Mouse (Mus musculus): ENCODE data around the gene Carnmt1.

Gene Carnmt1

DNA sequence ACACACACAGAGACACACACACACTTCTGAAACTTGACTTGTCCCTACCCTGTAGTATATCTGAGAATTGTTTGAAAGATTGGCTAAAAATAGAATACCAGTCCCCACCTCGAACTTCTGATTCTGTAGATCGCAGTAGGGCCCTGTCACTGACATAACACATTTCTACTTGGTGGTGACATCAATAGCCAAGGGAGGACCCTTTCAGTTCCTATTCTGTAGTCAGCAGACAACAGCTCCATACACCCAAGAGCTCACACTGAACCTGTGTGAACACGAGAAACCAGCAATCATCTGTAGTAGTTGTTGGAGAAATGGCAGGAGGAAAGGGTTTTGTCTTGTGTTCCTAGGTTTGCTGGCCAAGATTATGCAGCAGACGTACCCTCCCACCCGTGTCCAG is 15.6 kb upstream of the Carnmt1 start:
- DNase-seq: no peak

DNA sequence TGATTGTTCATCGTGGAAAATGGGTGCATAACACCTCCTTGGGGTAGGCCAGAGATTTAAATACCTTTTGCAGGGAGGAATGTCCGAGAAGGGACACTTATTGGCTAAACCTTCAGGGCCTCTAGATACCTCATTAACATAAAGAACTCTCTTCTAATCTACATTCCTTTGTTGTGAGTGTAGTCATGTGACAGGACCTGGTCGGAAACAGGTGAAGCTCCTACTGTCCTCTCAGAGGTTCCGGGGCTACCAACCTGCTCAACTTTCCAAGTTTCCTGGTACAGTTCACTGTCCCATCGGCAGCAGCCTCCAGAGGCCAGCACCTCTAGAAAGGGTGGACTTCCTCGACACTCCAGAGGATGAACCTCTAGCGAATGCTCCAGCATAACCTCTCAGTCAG is 14.6 kb upstream of the Carnmt1 start:
- no peak for DNase-seq

DNA sequence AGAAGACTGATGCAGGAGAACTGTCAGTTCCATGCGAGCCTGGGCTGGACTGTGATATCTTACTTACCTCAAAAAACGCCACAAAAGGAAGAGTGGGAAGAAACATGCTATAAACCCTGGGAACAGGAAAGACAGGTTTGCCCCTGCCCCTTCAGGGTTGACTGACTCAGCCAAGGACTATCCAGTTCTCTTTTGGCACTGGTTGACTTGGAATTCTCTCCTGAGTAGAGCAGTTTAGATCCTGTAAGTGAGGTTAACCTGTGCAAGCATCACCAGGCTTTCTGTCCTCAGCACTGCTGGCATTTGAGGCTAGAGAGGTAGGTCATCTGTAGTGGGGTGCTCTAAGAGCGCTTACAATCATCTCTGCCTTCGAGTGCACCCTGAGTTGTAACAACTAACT is 12.1 kb upstream of the Carnmt1 start:
- no peak for DNase-seq

DNA sequence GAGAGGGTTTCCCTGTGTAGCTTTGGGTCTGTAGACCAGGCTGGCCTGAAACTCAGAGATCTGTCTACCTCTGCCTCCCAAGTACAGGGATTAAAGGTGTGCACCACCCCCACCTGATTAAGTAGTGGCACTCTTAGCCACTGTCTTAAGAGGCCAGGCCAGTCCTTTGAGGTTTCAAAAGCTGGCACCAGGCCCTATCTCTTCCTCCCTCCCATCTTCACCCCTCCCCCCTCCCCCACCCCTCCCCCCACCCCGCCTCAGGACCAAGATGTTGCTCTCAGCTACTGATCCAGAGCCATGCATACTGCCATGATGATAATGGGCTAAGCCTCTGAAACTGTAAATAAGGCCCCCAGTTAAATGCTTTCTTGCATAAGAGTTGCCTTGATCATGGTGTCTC is 11.2 kb upstream of the Carnmt1 start:
- no peak for DNase-seq

DNA sequence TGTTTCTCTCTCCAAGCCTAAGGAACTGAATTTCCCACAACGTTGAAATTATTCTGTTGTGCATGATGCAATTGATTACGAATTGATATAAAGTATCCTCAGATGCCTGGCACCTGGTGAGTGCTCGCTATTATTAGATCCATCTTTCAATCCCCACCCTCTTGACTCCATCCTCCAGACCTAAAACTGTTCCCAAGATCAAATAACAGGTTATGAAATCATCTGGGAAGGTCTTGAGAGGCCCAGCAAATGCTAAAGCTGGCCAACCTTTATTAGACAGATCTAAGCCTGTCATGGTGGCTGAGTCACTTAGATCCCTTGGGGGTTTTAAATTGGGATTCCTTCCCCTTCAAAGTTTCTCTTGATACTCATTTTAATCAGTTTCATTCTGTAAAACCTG is 10.1 kb upstream of the Carnmt1 start:
- DNase-seq: no peak

DNA sequence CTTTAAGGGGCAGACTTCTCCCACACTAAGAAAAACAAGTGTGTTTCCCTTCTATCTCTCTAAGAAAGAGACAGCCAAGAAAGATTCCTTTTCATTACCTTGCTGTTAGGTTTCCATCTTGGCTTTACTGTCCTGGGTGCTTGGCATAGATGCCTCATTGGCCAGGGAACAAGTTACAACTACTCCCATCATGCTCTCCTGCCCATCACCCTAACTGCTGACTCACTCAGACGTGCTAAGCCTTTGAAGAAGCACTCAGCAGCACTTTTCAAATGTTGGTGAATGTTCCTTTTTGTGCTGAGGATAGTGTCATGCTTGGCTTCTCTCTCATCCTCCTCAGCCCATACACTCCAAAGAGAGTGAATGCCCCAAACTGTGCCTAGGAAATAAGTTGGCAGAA is 8.9 kb upstream of the Carnmt1 start:
- no peak for DNase-seq

DNA sequence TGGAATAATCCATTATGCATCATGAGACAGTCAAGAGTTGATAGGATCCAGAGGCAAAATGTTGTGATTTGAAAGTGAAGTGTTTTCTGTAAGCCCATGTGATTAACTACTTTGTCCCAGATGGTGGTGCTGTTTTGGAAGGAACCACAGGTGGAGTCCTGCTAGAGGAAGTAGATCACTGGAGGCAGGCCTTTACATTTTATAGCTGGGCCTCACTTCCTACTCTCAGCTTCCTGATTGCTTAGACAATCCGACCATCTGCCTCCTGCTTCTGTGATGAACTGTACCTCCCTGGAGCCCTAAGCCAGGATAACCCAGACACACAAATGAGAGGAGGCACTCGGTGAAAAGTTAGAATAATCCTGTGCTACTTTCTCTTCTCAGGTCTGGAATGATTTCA is 6.7 kb upstream of the Carnmt1 start:
- DNase-seq: no peak

DNA sequence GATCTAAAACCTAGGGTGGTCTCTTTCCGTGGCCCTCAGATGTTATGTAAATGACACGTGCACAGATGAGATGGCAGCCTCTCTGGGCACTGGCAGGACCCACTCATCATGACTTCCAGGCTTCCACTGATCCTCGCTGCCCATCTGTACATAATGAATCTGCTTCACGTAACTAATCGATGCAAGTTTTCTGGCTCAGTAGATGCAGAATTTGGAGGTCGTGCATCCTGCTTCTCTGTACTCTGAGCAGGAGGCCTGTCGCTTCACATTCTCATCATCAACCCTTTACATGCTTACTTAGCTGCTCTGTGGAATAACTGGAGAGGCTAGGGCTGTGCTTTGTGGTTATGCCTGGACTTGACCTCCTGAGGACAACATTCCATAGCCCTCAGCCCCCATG is 3.6 kb upstream of the Carnmt1 start:
- DNase-seq: no peak

DNA sequence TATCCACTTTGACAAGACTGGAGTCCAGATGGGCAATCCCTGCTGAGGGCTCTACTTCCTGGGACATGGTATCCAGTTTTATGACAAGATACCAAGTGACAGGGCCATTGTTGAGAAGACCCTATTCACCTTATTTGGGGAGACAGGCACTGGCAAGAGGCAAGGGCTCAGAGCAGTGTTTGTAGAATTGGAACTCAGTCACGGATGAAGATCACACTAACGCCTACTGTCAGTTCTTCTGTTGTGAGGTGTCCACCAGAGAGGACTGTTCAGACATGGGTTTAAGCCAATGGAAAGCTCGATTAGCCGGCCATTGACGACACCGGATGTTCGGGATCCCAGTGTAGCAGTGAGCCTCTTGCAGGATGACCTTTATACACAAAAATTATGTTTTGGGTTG is 1.0 kb upstream of the Carnmt1 start:
- no peak for DNase-seq

DNA sequence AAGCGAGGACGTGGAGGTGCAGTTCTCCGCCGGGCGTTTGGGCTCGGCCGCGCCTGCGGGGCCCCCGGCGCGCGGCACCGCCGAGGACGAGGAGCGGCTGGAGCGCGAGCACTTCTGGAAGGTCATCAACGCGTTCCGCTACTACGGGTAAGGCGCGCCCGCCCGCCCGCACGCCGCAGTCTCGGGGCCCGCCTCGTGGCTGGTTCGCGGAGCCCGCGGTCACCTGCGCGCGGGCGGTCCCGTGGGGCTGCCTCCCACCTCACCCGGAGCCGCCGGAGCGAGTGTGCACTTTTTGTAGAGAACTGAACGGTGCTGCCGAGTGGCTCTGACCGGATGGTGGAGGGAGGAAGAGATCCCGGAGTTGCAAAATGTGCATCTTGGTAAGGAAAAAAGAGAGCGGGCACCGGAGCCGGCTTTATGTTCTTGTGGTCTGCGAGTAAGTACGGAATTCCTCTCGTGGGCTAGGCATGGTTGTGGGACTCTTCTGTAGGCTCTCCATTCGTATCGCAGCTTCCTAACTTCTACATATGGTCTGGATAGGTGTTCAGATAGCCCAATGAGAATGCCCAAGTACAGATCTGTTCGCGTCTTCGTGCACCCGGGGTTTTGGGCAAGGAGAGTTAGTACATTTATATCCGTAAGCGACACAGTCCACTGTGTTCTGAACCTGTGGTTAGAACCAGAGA is 635 bp downstream of the Carnmt1 start:
- DNase-seq: peak; percentile 63

DNA sequence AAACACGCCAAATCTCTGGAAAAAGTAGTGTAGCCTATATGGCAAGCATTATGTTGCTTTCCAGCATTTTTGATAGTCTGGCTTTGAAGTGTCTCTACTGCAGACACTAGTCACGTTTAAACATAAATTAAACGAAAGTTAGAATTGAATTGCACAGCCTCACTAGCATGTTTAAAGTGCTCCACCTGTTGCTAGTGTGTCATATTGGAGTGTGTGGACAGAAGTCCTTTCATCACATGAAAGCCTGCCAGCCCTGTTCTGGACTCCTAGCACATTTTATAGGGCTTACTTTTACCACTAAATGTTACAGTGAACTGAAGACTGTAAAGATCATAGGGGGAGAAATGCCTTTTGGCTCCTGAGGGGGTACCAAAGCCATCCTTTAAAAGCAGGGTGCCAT is 1.9 kb downstream of the Carnmt1 start:
- DNase-seq: no peak

DNA sequence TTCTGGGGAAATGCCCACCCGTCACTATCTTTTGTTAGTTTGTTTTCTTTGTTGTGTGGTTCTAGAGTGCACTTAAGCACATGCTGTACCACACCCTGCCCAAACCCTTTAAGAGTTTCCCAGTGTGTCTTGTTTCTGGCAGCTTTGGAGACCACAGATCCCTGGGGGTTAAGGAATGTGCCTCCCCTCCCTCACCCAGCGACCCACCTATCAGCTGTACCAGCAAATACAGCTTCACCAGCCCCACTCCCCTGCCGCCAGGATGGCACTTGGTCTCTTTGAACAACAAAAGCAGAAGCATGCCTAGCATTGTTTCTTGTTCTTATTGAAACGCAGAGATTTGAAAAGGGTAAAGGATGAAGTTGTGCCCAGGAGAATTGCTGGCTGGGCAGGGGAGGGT is 2.6 kb downstream of the Carnmt1 start:
- DNase-seq: no peak

DNA sequence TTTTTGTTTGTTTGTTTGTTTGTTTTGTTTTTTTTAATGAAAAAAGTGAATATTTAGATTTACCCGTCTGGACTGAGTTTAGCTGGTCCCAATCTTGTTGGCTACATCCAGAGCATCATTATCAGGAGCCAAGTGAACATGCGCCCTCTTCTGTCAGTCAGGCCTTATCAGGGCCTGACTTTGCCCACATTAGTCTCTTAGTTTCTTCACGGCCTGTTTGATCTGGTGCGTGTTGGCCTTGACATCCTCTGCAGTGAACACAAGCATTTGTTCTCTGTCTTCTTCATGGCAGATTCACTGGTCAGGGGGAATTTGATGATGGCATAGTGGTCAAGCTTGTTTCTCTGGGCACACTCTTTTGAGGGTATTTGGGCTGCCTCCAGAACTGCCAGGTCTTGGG is 11.6 kb downstream of the Carnmt1 start:
- DNase-seq: no peak

DNA sequence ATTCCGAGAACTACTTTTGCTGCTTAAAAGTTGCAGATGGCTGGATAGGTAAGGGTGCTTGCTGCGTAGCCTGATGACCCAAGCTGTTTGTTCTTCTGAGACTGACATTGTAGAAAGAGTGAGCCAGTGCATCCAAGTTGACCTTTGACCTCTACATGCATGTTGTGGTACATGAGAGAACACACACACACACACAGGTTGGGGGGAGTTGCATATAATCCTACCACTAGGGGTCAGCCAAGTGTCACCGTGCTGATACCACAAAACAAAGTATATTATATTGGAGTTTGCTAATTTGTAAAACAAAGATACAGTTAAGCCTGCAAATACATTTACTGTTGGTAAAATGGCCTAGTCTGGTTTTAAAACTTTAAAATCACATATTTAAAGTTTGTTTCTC is 17.0 kb downstream of the Carnmt1 start:
- DNase-seq: peak; percentile 29

DNA sequence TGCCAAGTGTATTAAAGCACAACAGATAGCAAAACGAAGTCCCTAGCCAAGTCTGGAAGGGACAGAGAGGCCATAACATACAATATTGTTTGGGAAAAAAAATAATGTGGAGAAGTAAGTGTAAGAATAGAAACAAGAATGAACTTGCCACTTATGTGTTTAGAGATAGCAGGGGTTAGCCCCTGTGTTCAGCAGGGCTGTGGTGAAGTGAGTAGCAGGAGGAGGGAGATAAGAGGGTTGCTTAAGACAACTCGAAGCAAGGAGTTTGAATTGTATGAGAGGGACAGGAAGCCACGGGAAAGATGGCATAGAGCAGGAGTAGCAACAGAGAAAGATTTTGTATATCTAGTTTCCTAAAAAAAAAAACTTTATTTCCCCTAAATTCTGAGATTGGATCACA is 21.6 kb downstream of the Carnmt1 start:
- no peak for DNase-seq

DNA sequence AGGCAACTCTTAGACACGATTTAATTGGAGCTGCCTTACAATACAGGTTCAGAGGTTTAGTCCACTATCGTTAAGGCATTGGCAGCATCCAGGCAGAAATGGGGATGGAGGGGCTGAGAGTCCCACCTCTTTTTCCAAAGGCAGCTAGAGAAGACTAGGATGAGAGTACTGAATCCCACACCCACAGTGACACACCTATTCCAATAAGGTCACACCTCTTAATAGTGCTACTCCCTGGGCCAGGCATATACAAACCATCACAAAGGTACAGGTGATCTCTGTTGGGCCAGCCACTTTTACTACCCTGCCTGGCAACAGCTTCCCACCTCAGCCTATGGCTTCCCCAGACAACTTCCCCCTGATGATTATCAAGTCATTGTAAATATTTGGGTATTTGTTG is 22.2 kb downstream of the Carnmt1 start:
- DNase-seq: no peak

DNA sequence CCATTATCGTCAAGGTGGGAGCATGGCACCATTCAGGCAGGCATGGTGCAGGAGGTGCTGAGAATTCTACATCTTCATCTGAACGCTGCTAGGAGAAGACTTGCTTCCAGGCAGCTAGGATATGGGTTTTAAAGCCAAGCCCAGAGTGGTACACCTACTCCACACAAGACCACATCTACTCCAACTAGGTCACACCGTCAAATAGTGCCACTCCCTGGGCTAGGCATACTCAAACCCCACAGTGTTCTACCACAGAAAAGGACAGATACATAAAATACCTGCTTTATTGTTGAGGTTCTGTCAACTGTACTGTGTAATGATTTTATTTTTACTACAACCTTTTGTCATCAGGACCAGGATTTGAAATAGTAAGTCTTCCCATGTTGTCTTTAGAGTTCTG is 24.6 kb downstream of the Carnmt1 start:
- DNase-seq: no peak

DNA sequence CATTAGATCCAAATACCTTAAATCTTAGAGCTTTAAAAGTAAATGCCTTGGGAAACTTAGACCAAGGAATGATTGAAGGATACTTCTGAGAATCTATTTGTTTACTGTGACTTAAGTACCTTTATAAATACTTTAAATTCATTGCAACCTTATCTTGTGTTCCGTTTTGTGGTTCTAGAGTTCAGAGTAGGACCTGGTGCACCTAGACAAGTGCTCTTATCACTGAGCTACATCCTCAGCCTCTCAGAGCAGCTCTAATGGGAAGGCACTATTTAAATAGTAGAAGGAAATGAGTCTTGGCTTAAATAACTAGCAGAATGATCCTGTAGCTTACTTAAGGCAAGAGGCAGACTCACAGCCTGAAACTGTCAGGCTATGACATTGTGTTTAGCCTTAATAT is 25.0 kb downstream of the Carnmt1 start:
- no peak for DNase-seq

DNA sequence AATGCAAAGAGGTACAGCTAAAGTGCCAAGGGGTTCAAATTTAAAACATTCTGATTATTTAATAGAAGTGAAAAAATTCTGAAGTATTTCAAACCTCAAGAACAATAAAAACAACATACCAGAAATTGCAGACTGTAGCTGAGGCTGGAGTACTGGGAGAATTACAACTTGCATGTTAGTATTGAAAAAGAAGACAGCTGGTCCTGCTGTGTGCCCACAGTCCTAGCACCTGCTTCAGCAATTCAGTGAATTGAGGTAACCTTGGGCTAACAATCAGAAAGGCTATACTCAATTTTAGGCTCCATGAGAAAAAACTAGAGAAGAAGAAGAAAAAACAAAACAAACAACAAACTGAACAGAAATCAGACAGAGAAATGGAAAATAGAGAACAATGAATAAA is 37.5 kb downstream of the Carnmt1 start:
- peak; percentile 53 for DNase-seq

DNA sequence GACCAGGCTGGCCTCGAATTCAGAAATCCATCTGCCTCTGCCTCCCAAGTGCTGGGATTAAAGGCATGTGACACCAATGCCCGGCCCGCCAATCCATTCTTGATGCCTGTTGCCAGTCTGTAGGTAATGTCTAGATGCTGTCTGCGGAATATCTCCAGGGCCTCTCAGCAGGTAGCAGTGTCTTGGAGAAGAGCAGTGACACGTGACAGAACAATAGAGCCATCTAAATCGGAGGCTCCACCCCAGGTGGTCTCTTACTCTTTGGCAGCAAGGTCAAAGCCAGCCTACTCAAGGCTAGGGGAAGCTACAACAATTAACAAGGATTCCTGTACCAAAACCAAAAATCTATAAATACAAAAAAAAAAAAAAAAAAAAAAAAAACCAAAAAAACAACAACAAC is 40.3 kb downstream of the Carnmt1 start:
- peak; percentile 25 for DNase-seq

DNA sequence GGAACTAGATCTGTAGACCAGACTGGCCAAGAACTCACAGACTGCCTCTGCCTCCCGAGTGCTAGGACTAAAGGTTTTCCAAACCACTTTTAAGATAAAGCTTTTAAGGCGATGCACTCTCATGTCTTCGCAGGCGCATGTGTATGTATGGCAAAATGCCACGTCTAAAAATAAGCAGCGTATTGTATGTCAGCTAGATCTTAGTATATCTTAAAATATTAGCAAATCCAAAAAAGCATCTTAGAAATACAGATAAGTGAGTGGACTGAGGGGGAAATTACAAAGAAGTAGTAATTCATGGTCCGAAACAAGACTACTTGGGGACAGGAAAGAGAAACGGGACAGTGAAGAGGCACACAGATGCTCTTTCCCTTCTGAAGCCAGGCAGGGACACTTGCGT is 41.0 kb downstream of the Carnmt1 start:
- DNase-seq: peak; percentile 19

DNA sequence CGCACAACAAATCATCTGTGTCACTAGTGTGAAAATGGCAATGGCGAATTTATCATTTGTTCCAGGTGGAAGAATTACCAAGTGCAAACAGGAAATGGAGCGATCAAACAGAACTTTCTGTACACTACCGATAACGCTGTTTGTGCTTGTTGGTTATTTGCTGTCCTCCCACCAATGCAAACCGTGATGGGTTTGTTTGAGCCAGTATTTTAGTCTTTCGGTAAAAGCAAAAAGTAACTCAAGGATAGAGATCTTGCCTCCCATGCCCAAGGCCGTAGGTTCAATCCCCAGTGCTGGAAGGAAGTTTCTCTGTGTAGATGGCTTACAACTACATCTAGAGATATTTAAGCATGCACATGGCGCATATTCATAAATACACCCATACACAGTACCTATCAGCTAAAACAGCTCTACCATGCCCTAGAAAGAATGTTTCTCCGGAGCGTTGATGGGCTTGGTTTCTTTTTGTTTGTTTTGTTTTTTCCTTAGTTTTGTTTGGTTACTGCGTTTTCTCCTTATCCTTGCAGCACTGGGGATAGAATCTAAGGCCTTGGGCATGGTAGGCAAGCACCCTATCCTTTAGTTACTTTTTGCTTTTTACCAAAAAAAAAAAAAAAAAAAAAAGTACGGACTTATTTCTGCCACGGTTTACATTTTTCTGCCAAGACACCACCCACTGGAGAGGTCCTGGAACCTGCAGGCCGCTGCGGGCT is 41.7 kb downstream of the Carnmt1 start:
- DNase-seq: peak; percentile 14

DNA sequence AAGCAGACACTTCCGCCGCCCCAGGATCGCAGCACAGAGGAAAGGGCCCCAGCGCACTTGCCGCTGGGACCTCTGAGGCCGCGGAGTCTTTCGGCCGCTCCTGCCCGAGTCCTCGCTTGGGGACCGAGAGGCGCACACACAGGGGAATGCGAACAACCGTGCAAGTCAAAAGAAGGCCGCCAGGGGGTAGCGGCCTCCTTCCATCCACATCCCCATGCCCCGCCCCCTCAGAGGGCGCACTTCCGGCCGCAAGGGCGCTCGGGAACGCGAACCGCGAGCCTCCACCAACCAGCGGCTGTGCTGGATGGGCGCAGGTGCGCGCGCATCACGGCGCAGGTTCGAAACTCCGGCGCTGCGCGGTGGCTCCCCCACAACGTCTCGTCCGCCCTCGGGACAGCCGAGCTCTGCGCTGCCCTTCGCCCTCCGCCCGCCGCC is 42.3 kb downstream of the Carnmt1 start, which contains the start of gene D030056L22Rik:
D030056L22Rik (plus strand) TSS at position 328 of the 435 bp plus-strand sequence.
- DNase-seq: peak; percentile 97

DNA sequence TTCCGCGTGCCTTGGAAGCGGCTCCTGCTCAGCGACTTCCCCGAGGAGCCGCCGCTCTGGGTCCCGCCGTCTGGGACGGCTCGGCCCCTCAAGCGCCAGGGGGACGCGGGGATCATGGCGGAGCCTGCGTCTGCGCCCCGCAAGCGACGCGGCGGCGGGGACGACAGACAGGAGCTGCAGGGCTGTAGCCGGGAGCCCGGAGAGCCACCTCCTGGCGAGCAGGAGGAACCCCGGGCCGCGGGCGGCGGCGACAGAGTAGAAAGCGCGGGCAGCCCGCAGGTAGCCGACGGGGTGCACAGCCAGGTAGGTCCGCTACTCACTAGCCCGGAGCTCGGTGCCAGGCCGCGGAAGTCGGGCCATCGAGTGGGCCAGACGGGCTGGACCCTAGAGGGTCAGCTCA is 42.8 kb downstream of the Carnmt1 start:
- DNase-seq: peak; percentile 75

DNA sequence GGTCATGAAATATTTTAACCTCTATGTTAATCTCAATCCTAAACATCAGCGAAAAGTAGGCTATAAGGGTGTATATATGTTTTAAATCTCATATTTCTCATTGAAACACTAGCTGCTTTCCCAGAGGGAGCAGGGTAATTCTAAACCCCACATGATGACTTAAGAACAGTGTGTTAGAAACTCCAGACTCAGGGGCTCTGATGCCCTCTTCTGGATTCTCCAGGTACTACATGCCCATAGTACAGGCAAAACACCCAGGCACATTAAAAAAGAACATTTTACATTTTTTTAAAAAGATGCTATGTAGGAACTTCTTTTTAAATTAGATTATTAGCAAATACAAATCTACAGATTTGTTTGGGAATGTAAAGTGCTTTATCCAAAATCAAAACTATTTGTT is 45.8 kb downstream of the Carnmt1 start:
- peak; percentile 58 for DNase-seq

Measured in cerebellum, adult 9-11 months (tissue).